In the genomic region with DNA sequence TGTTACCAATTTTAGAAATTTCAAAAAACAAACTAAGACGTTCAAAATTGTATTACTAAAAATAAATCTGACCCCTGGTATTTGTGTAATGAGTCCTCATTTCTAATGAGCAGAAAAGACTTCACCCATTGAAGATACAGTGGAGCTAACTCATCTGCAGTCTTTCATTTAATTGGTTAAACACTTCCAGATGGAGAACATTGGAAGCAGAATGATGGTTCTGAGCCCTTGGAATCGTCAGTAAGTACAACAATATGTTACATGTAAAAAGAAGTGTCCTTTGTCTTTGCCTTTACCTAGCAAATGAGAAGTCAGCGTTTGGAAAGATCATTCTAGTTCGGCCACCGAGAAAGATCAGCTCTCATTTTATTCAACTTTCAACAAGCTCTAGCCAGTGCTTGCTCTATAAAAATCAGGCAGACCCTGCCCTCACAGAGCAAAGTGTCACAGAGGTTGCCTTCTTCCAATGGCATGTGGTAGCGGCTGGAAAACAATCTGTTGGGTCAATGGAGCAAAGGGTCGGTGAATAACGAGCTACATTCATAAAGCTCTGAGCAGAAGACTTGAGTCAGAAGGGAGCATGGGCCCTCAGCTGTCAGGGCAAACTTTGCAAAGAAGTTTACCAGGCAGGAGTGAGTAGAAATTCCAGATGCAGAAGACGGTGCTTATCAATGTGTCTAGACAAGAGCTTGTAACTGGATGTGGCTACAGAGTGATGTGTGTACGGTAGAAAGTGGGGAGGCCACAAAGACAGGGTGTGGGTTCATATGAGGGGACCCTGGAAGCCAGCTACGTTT, we compare ENCODE assay signal across 10 mouse cellular contexts. TPM values are rescaled to one million over a fixed set of nuclear protein-coding genes. Genes with fewer than 3 reads are reported as not detected.
DNase-seq lines count a peak whose midpoint lies in the region; ATAC-seq lines count a peak whose summit lies in the region.
"Had no signal": no experiment of that assay in that cellular context is flagged by ENCODE, and none has a peak within 500 bp of the region (broad histone marks: within the 10 kb centered on the region; RNA-seq: fewer than 3 reads in every experiment).

No protein-coding gene starts in this region.

- no peak for ATAC-seq in CD4-positive, CD25-positive, alpha-beta regulatory T cell, adult 4 months
- 0 out of 2 replicates have a peak, but pooled peaks have one; percentile 13 for ATAC-seq in kidney, embryonic 15.5 days (replicated peaks; ENCODE audit: low FRiP score)
- no peak for ATAC-seq in embryonic facial prominence, embryonic 13.5 days (ENCODE audit: insufficient number of reproducible peaks, insufficient read depth, low FRiP score, low TSS enrichment, low read depth)
- no peak for ATAC-seq in liver, embryonic 15.5 days (ENCODE audit: insufficient read depth)

- WGBS in kidney, embryonic 15.5 days = 58% methylated on average over 11 of the region's 11 CpGs
- 16% methylated on average over 11 of the region's 11 CpGs for WGBS in embryonic facial prominence, embryonic 13.5 days
- 49% methylated on average over 11 of the region's 11 CpGs for WGBS in liver, embryonic 15.5 days (ENCODE audit: insufficient replicate concordance)

- no peak overlapping the region for H3K9ac ChIP-seq in kidney, embryonic 15.5 days
- no peak overlapping the region for H3K9ac ChIP-seq in embryonic facial prominence, embryonic 13.5 days
- H3K9ac ChIP-seq in liver, embryonic 15.5 days = no peak overlapping the region

- no peak overlapping the region for H3K4me3 ChIP-seq in kidney, embryonic 15.5 days (replicated peaks)
- no peak overlapping the region for H3K4me3 ChIP-seq in embryonic facial prominence, embryonic 13.5 days
- no peak overlapping the region for H3K4me3 ChIP-seq in liver, embryonic 15.5 days (replicated peaks)

- no peaks in the 10 kb centered on the region for H3K36me3 ChIP-seq in kidney, embryonic 15.5 days
- no peaks in the 10 kb centered on the region for H3K36me3 ChIP-seq in embryonic facial prominence, embryonic 13.5 days
- H3K36me3 ChIP-seq in liver, embryonic 15.5 days (replicated peaks) = no peaks in the 10 kb centered on the region

- 0 out of 2 replicates have a peak, but pooled peaks cover 4% of the 10 kb centered on the region for H3K9me3 ChIP-seq in kidney, embryonic 15.5 days (replicated peaks)
- H3K9me3 ChIP-seq in embryonic facial prominence, embryonic 13.5 days = 0 out of 2 replicates have a peak, but pooled peaks cover 4% of the 10 kb centered on the region
- H3K9me3 ChIP-seq in liver, embryonic 15.5 days (replicated peaks) = no peaks in the 10 kb centered on the region

- H3K4me2 ChIP-seq in kidney, embryonic 15.5 days = no peak overlapping the region
- peak overlapping the region; percentile 49 for H3K4me2 ChIP-seq in embryonic facial prominence, embryonic 13.5 days
- H3K4me2 ChIP-seq in liver, embryonic 15.5 days = peak overlapping the region; percentile 56

- peaks cover 13% of the 10 kb centered on the region for H3K4me1 ChIP-seq in kidney, embryonic 15.5 days
- H3K4me1 ChIP-seq in embryonic facial prominence, embryonic 13.5 days = peaks cover 19% of the 10 kb centered on the region
- H3K4me1 ChIP-seq in liver, embryonic 15.5 days (replicated peaks) = peaks cover 35% of the 10 kb centered on the region

- no peaks in the 10 kb centered on the region for H3K27me3 ChIP-seq in kidney, embryonic 15.5 days
- H3K27me3 ChIP-seq in embryonic facial prominence, embryonic 13.5 days = no peaks in the 10 kb centered on the region
- H3K27me3 ChIP-seq in liver, embryonic 15.5 days = no peaks in the 10 kb centered on the region

- H3K27ac ChIP-seq in kidney, embryonic 15.5 days = no peak overlapping the region
- H3K27ac ChIP-seq in embryonic facial prominence, embryonic 13.5 days = peak overlapping the region; percentile 85
- peak overlapping the region; percentile 25; the same call in 1 of the 2 replicates for H3K27ac ChIP-seq in liver, embryonic 15.5 days (replicated peaks)

- peak; percentile 8 for DNase-seq in CD4-positive, CD25-positive, alpha-beta regulatory T cell, adult 2 months (ENCODE audit: low read depth, low spot score)
- DNase-seq in kidney, adult 18-20 months = no peak
- DNase-seq in left cerebral cortex, adult 9 months (ENCODE audit: low spot score in 2 of 2) = no peak
- no peak for DNase-seq in retina, embryonic 14.5 days (ENCODE audit: low spot score)
- DNase-seq: cerebellum, postnatal 14 days; heart, postnatal 4 days had no signal

RNA-seq across cellular contexts. Expression of gene Nup160, which starts 10.2 kb away (rescaled TPM):
- 10 to 100 TPM; 22.5 to 34.3 TPM for polyA plus RNA-seq in CD4-positive, CD25-positive, alpha-beta regulatory T cell, adult 4 months (2017; shearing (Covaris generic))
- 49.3 and 55.1 TPM in 2 replicates for polyA plus RNA-seq in kidney, embryonic 15.5 days (2015; fragmentation: Nextera tagmentation; extraction: Ambion mirVana)
- polyA plus RNA-seq in embryonic facial prominence, embryonic 13.5 days (2015; fragmentation: Nextera tagmentation; extraction: Ambion mirVana) = 43.6 and 44.6 TPM in 2 replicates
- polyA plus RNA-seq in liver, embryonic 15.5 days (2015; fragmentation: Nextera tagmentation; extraction: Ambion mirVana) = 30.4 and 31.6 TPM in 2 replicates
